Mouse (Mus musculus): ENCODE data around the gene Kntc1.

GRCm38 (mm10) chr5:123788976-123789375, 39.5 kb downstream of the Kntc1 start:
- TF ChIP-seq CTCF (IDR thresholded peaks at IDR 0.05; ENCODE audit: borderline replicate concordance, control insufficient read depth, extremely low read depth, insufficient read depth, low read length, poor library complexity), result no peak
- TF ChIP-seq POLR2A (IDR thresholded peaks at IDR 0.05; ENCODE audit: control insufficient read depth, extremely low read depth, insufficient read depth, low read length, poor library complexity), result no peak
